Mouse (Mus musculus): ENCODE results near the gene Shc1. TPM values are rescaled to one million over a fixed set of nuclear protein-coding genes. Genes with fewer than 3 reads are reported as not detected.

Shc1 gene
- polyA plus RNA-seq, 1 experiment, result 87.4 TPM

- Histone ChIP-seq H3K36me3 (ENCODE audit: control insufficient read depth, insufficient read depth, low read length, poor library complexity, severe bottlenecking) (peaks cover 25% of the 10 kb centered on the region), H3K4me3 (ENCODE audit: low read depth, low read length) (peak overlapping the region; percentile 94), H3K4me1 (ENCODE audit: control insufficient read depth, insufficient read depth, low read length) (peaks cover 3% of the 10 kb centered on the region), H3K27ac (ENCODE audit: insufficient read depth, low read length) (peak overlapping the region; percentile 95), H3K27me3 (ENCODE audit: control insufficient read depth, insufficient read depth, low read length, poor library complexity, severe bottlenecking) (no peaks in the 10 kb centered on the region), H3K9me3 (replicated peaks; ENCODE audit: control insufficient read depth, insufficient read depth, low read length, poor library complexity, severe bottlenecking) (no peaks in the 10 kb centered on the region), H3K9ac (ENCODE audit: low read depth, poor library complexity, severe bottlenecking) (peak overlapping the region; percentile 89)
- TF ChIP-seq EP300 (IDR thresholded peaks at IDR 0.05; ENCODE audit: insufficient read depth, low read depth, low read length) (no peak), CTCF (IDR thresholded peaks at IDR 0.05; ENCODE audit: low read depth, low read length) (no peak), POLR2A (IDR thresholded peaks at IDR 0.05; ENCODE audit: insufficient read depth, low read length) (no peak)
Measured at GRCm38 (mm10) chr3:89418861-89419250, 613 bp downstream of the Shc1 start.

- peak overlapping the region; percentile 95 for H3K27ac ChIP-seq (ENCODE audit: insufficient read depth, low read length)
- no peaks in the 10 kb centered on the region for H3K27me3 ChIP-seq (ENCODE audit: control insufficient read depth, insufficient read depth, low read length, poor library complexity, severe bottlenecking)
- peak overlapping the region; percentile 94 for H3K4me3 ChIP-seq (ENCODE audit: low read depth, low read length)
- peaks cover 9% of the 10 kb centered on the region for H3K4me1 ChIP-seq (ENCODE audit: control insufficient read depth, insufficient read depth, low read length)
- peak overlapping the region; percentile 89 for H3K9ac ChIP-seq (ENCODE audit: low read depth, poor library complexity, severe bottlenecking)
- no peaks in the 10 kb centered on the region for H3K9me3 ChIP-seq (replicated peaks; ENCODE audit: control insufficient read depth, insufficient read depth, low read length, poor library complexity, severe bottlenecking)
- TF ChIP-seq CTCF (IDR thresholded peaks at IDR 0.05; ENCODE audit: low read depth, low read length) (no peak), EP300 (IDR thresholded peaks at IDR 0.05; ENCODE audit: insufficient read depth, low read depth, low read length) (peak; percentile 77; the same call in 1 of the 2 replicates)
- peaks cover 21% of the 10 kb centered on the region for H3K36me3 ChIP-seq (ENCODE audit: control insufficient read depth, insufficient read depth, low read length, poor library complexity, severe bottlenecking)
Measured at GRCm38 (mm10) chr3:89419571-89419970, 1.3 kb downstream of the Shc1 start.

- peak overlapping the region; percentile 94 for H3K4me3 ChIP-seq (ENCODE audit: low read depth, low read length)
- no peaks in the 10 kb centered on the region for H3K27me3 ChIP-seq (ENCODE audit: control insufficient read depth, insufficient read depth, low read length, poor library complexity, severe bottlenecking)
- no peak for TF ChIP-seq CTCF (IDR thresholded peaks at IDR 0.05; ENCODE audit: low read depth, low read length)
- no peak for TF ChIP-seq EP300 (IDR thresholded peaks at IDR 0.05; ENCODE audit: insufficient read depth, low read depth, low read length)
- TF ChIP-seq POLR2A (IDR thresholded peaks at IDR 0.05; ENCODE audit: insufficient read depth, low read length), result no peak
- H3K27ac ChIP-seq (ENCODE audit: insufficient read depth, low read length), result peak overlapping the region; percentile 95
- peaks cover 10% of the 10 kb centered on the region for H3K4me1 ChIP-seq (ENCODE audit: control insufficient read depth, insufficient read depth, low read length)
- H3K9ac ChIP-seq (ENCODE audit: low read depth, poor library complexity, severe bottlenecking), result peak overlapping the region; percentile 89
- peaks cover 17% of the 10 kb centered on the region for H3K36me3 ChIP-seq (ENCODE audit: control insufficient read depth, insufficient read depth, low read length, poor library complexity, severe bottlenecking)
- no peaks in the 10 kb centered on the region for H3K9me3 ChIP-seq (replicated peaks; ENCODE audit: control insufficient read depth, insufficient read depth, low read length, poor library complexity, severe bottlenecking)
Measured at GRCm38 (mm10) chr3:89419981-89420380, 1.7 kb downstream of the Shc1 start.

GRCm38 (mm10) chr3:89420421-89420820 lies 2.2 kb downstream of the Shc1 start:
- H3K4me1 ChIP-seq (ENCODE audit: control insufficient read depth, insufficient read depth, low read length), result peaks cover 13% of the 10 kb centered on the region
- no peaks in the 10 kb centered on the region for H3K27me3 ChIP-seq (ENCODE audit: control insufficient read depth, insufficient read depth, low read length, poor library complexity, severe bottlenecking)
- H3K4me3 ChIP-seq (ENCODE audit: low read depth, low read length), result 0 out of 2 replicates have a peak overlapping the region, but pooled peaks have one; percentile 85
- no peak for TF ChIP-seq CTCF (IDR thresholded peaks at IDR 0.05; ENCODE audit: low read depth, low read length)
- H3K9ac ChIP-seq (ENCODE audit: low read depth, poor library complexity, severe bottlenecking), result peak overlapping the region; percentile 89
- peak overlapping the region; percentile 86 for H3K27ac ChIP-seq (ENCODE audit: insufficient read depth, low read length)
- peaks cover 12% of the 10 kb centered on the region for H3K36me3 ChIP-seq (ENCODE audit: control insufficient read depth, insufficient read depth, low read length, poor library complexity, severe bottlenecking)
- no peaks in the 10 kb centered on the region for H3K9me3 ChIP-seq (replicated peaks; ENCODE audit: control insufficient read depth, insufficient read depth, low read length, poor library complexity, severe bottlenecking)

GRCm38 (mm10) chr3:89421002-89421774 lies 2.9 kb downstream of the Shc1 start:
- peak overlapping the region; percentile 86 for H3K27ac ChIP-seq (ENCODE audit: insufficient read depth, low read length)
- H3K9ac ChIP-seq (ENCODE audit: low read depth, poor library complexity, severe bottlenecking), result peak overlapping the region; percentile 82
- H3K4me1 ChIP-seq (ENCODE audit: control insufficient read depth, insufficient read depth, low read length), result peaks cover 13% of the 10 kb centered on the region
- TF ChIP-seq CTCF (IDR thresholded peaks at IDR 0.05; ENCODE audit: low read depth, low read length), result no peak
- peak; percentile 86 for TF ChIP-seq POLR2A (IDR thresholded peaks at IDR 0.05; ENCODE audit: insufficient read depth, low read length)
- peak; percentile 63 for TF ChIP-seq EP300 (IDR thresholded peaks at IDR 0.05; ENCODE audit: insufficient read depth, low read depth, low read length)
- no peaks in the 10 kb centered on the region for H3K9me3 ChIP-seq (replicated peaks; ENCODE audit: control insufficient read depth, insufficient read depth, low read length, poor library complexity, severe bottlenecking)
- peaks cover 4% of the 10 kb centered on the region for H3K36me3 ChIP-seq (ENCODE audit: control insufficient read depth, insufficient read depth, low read length, poor library complexity, severe bottlenecking)
- H3K27me3 ChIP-seq (ENCODE audit: control insufficient read depth, insufficient read depth, low read length, poor library complexity, severe bottlenecking), result no peaks in the 10 kb centered on the region
- peak overlapping the region; percentile 85 for H3K4me3 ChIP-seq (ENCODE audit: low read depth, low read length)

GRCm38 (mm10) chr3:89421810-89422473 lies 3.7 kb downstream of the Shc1 start:
- H3K9me3 ChIP-seq (replicated peaks; ENCODE audit: control insufficient read depth, insufficient read depth, low read length, poor library complexity, severe bottlenecking), result no peaks in the 10 kb centered on the region
- peak overlapping the region; percentile 82 for H3K9ac ChIP-seq (ENCODE audit: low read depth, poor library complexity, severe bottlenecking)
- H3K36me3 ChIP-seq (ENCODE audit: control insufficient read depth, insufficient read depth, low read length, poor library complexity, severe bottlenecking), result peaks cover 5% of the 10 kb centered on the region
- H3K27me3 ChIP-seq (ENCODE audit: control insufficient read depth, insufficient read depth, low read length, poor library complexity, severe bottlenecking), result no peaks in the 10 kb centered on the region
- H3K4me3 ChIP-seq (ENCODE audit: low read depth, low read length), result peak overlapping the region; percentile 85
- no peak for TF ChIP-seq CTCF (IDR thresholded peaks at IDR 0.05; ENCODE audit: low read depth, low read length)
- no peak for TF ChIP-seq EP300 (IDR thresholded peaks at IDR 0.05; ENCODE audit: insufficient read depth, low read depth, low read length)
- TF ChIP-seq POLR2A (IDR thresholded peaks at IDR 0.05; ENCODE audit: insufficient read depth, low read length), result no peak
- peaks cover 13% of the 10 kb centered on the region for H3K4me1 ChIP-seq (ENCODE audit: control insufficient read depth, insufficient read depth, low read length)
- H3K27ac ChIP-seq (ENCODE audit: insufficient read depth, low read length), result peak overlapping the region; percentile 19

All from ES-Bruce4 (cell line).